7 mouse cellular contexts compared by ENCODE assay signal in the genomic region with DNA sequence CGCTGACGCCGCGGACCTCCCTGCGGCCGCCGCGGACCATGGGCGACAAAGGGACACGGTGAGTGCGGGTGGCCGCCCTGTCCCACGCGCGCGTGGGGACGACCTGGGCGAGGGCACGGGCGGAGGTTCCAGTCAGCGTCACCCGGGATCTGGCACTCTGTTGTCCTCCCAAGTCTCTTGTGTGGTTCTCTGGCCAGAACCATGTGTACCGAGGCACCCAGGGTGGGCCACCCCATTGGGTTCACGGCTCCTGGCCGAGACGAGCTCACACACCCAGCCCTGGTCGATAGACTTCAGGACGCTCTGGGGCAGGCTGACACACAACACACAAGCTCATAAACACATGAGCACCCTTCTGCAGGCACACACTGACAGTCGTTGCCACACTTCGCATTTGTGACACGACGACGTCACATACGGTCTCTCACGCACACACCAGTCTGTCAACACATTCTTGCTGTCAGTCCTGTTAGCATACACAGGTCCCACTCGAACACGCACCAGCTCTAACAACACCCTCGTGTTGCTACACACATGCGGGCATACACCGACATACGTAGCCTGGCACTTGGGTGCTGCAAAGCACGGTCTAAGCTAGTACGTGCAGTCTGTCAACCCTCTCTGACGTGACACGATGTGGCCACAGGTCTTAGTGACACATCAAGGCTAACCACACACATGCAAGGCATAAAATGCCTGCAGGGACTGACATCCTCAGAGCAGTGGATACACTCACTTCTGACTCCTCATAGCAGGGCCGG. TPM values are rescaled to one million over a fixed set of nuclear protein-coding genes. Genes with fewer than 3 reads are reported as not detected.
DNase-seq lines count a peak whose midpoint lies in the region; ATAC-seq and TF ChIP-seq lines count a peak whose summit lies in the region.

No protein-coding gene starts in this region.

- H3K9me3 ChIP-seq in forebrain, postnatal 0 days (ENCODE audit: low read length) = no peaks in the 10 kb centered on the region
- no peaks in the 10 kb centered on the region for H3K9me3 ChIP-seq in limb, embryonic 11.5 days (ENCODE audit: control insufficient read depth, low read length)
- H3K9me3 ChIP-seq in midbrain, embryonic 14.5 days (ENCODE audit: control insufficient read depth, low read length) = no peaks in the 10 kb centered on the region

- peak; percentile 34; the same call in 1 of the 2 replicates for TF ChIP-seq POLR2A in bone marrow, adult 2 months (IDR thresholded peaks at IDR 0.05; ENCODE audit: borderline replicate concordance, control insufficient read depth, low read depth, low read length)

- H3K27me3 ChIP-seq in forebrain, postnatal 0 days (ENCODE audit: insufficient read depth, low read length) = no peaks in the 10 kb centered on the region
- no peaks in the 10 kb centered on the region for H3K27me3 ChIP-seq in limb, embryonic 11.5 days (ENCODE audit: control insufficient read depth, insufficient read depth, low read length)
- no peaks in the 10 kb centered on the region for H3K27me3 ChIP-seq in midbrain, embryonic 14.5 days (ENCODE audit: control insufficient read depth, insufficient read depth, low read length)

- WGBS in bone marrow, adult 2 months = 1% methylated on average over 46 of the region's 46 CpGs
- WGBS in forebrain, postnatal 0 days = 5% methylated on average over 41 of the region's 46 CpGs
- WGBS in limb, embryonic 11.5 days = 17% methylated on average over 33 of the region's 46 CpGs
- 10% methylated on average over 45 of the region's 46 CpGs for WGBS in midbrain, embryonic 14.5 days

- peak; percentile 53 to 79 for DNase-seq in right cerebral cortex, postnatal 10 days (ENCODE audit: low spot score in 2 of 2)
- DNase-seq in right cerebral cortex, postnatal 14 days = no peak
- DNase-seq in forebrain, postnatal 0 days = peak; percentile 79
- peak; percentile 44 for DNase-seq in limb, embryonic 11.5 days (ENCODE audit: low spot score)
- peak; percentile 60 for DNase-seq in midbrain, embryonic 14.5 days
- peak; percentile 47 for DNase-seq in thymus, postnatal 14 days

- TF ChIP-seq CTCF in bone marrow, adult 2 months (IDR thresholded peaks at IDR 0.05; ENCODE audit: control insufficient read depth, insufficient read depth, low read length) = no peak
- TF ChIP-seq CTCF in forebrain, postnatal 0 days (IDR thresholded peaks at IDR 0.05; ENCODE audit: low read depth) = no peak

- peaks cover 25% of the 10 kb centered on the region for H3K4me1 ChIP-seq in bone marrow, adult 2 months (ENCODE audit: control insufficient read depth, insufficient read depth, low read length)
- peaks cover 36% of the 10 kb centered on the region for H3K4me1 ChIP-seq in forebrain, postnatal 0 days (ENCODE audit: insufficient read depth)
- peaks cover 30% of the 10 kb centered on the region for H3K4me1 ChIP-seq in limb, embryonic 11.5 days (ENCODE audit: control insufficient read depth, insufficient read depth, low read length)
- H3K4me1 ChIP-seq in midbrain, embryonic 14.5 days (ENCODE audit: control insufficient read depth, insufficient read depth, low read length) = peaks cover 55% of the 10 kb centered on the region

- peak overlapping the region; percentile 70 for H3K4me3 ChIP-seq in bone marrow, adult 2 months (replicated peaks; ENCODE audit: control insufficient read depth, low read depth, low read length)
- H3K4me3 ChIP-seq in forebrain, postnatal 0 days (ENCODE audit: low read depth, low read length) = peak overlapping the region; percentile 77
- peak overlapping the region; percentile 65 for H3K4me3 ChIP-seq in limb, embryonic 11.5 days (ENCODE audit: low read depth, low read length)
- peak overlapping the region; percentile 76 for H3K4me3 ChIP-seq in midbrain, embryonic 14.5 days (replicated peaks; ENCODE audit: low read depth, low read length)

- peak overlapping the region; percentile 95 for H3K9ac ChIP-seq in forebrain, postnatal 0 days
- peak overlapping the region; percentile 85 for H3K9ac ChIP-seq in limb, embryonic 11.5 days (ENCODE audit: low read length)
- peak overlapping the region; percentile 93 for H3K9ac ChIP-seq in midbrain, embryonic 14.5 days (replicated peaks; ENCODE audit: low read length)

- peak overlapping the region; percentile 96 for H3K27ac ChIP-seq in bone marrow, adult 2 months (ENCODE audit: control insufficient read depth, insufficient read depth, low read depth, low read length, poor library complexity)
- H3K27ac ChIP-seq in forebrain, postnatal 0 days (ENCODE audit: low read depth, low read length) = peak overlapping the region; percentile 76
- H3K27ac ChIP-seq in limb, embryonic 11.5 days (replicated peaks; ENCODE audit: low read depth, low read length) = peak overlapping the region; percentile 56; the same call in 1 of the 2 replicates
- H3K27ac ChIP-seq in midbrain, embryonic 14.5 days (replicated peaks; ENCODE audit: low read depth, low read length) = peak overlapping the region; percentile 91

- no peaks in the 10 kb centered on the region for H3K36me3 ChIP-seq in forebrain, postnatal 0 days (ENCODE audit: insufficient read depth)
- H3K36me3 ChIP-seq in limb, embryonic 11.5 days (ENCODE audit: control insufficient read depth, insufficient read depth, low read length) = no peaks in the 10 kb centered on the region
- no peaks in the 10 kb centered on the region for H3K36me3 ChIP-seq in midbrain, embryonic 14.5 days (ENCODE audit: control insufficient read depth, insufficient read depth, low read length)

- peak; percentile 45 for ATAC-seq in forebrain, postnatal 0 days
- peak; percentile 38; the same call in 1 of the 2 replicates for ATAC-seq in limb, embryonic 11.5 days (ENCODE audit: insufficient number of reproducible peaks, low FRiP score, low TSS enrichment, low read depth)
- ATAC-seq in midbrain, embryonic 14.5 days (ENCODE audit: low FRiP score, low TSS enrichment) = peak; percentile 24

- H3K4me2 ChIP-seq in forebrain, postnatal 0 days (ENCODE audit: low read depth) = peak overlapping the region; percentile 58
- H3K4me2 ChIP-seq in limb, embryonic 11.5 days (ENCODE audit: low read depth, severe bottlenecking) = peak overlapping the region; percentile 95
- H3K4me2 ChIP-seq in midbrain, embryonic 14.5 days (ENCODE audit: low read length) = peak overlapping the region; percentile 80

RNA-seq across cellular contexts. Expression of a gene that starts 0.7 kb away (rescaled TPM):
- polyA plus RNA-seq in bone marrow, adult 2 months (2011; ENCODE audit: insufficient read depth, insufficient read length, low replicate concordance, missing spikeins) = 80.4 and 89.7 TPM in 2 replicates
- 88.0 and 102 TPM in 2 replicates for total RNA-seq in forebrain, postnatal 0 days (2014; rRNA removed)
- polyA plus RNA-seq in forebrain, postnatal 0 days (2015; fragmentation: Nextera tagmentation; extraction: Ambion mirVana) = 10.3 and 13.0 TPM in 2 replicates
- 2.9 and 3.3 TPM in 2 replicates for polyA plus RNA-seq in limb, embryonic 11.5 days (2014; fragmentation: Nextera tagmentation; extraction: Ambion mirVana)
- polyA plus RNA-seq in midbrain, embryonic 14.5 days (2014; fragmentation: Nextera tagmentation; extraction: Ambion mirVana) = 10.3 and 13.3 TPM in 2 replicates

RNA-seq across cellular contexts. Expression of a gene that starts 52.4 kb away (rescaled TPM):
- 490 and 757 TPM in 2 replicates for polyA plus RNA-seq in bone marrow, adult 2 months (2011; ENCODE audit: insufficient read depth, insufficient read length, low replicate concordance, missing spikeins)
- total RNA-seq in forebrain, postnatal 0 days (2014; rRNA removed) = 1,114 and 1,634 TPM in 2 replicates
- 543 and 688 TPM in 2 replicates for polyA plus RNA-seq in forebrain, postnatal 0 days (2015; fragmentation: Nextera tagmentation; extraction: Ambion mirVana)
- 880 and 888 TPM in 2 replicates for polyA plus RNA-seq in limb, embryonic 11.5 days (2014; fragmentation: Nextera tagmentation; extraction: Ambion mirVana)
- polyA plus RNA-seq in midbrain, embryonic 14.5 days (2014; fragmentation: Nextera tagmentation; extraction: Ambion mirVana) = 488 and 521 TPM in 2 replicates
